Mouse (Mus musculus): ENCODE measurements around the gene Adgrg1.
A peak's percentile ranks its signal among the peaks of the same experiment; 100 is the strongest.

DNA sequence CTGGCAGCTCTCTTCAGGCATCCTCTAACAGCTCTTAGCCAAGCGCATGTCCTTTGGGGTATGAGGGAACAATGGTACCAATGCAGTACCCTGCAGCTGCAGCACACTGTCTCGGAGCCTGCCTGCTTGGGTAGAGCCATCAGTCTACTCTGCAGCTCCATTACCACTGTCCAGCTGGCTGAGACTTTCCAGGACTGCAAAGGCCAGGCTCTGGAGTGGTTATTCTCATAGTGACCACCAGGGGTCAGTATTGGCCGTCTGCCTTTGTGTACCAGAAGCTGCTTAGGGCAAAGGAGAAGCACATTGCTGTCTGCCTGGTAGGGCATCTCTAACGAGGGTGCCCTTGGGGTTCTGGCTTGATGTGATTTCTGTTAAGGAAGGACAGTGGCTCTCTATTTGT lies 24.5 kb upstream of the Adgrg1 start:
- peak; percentile 79; the same call in 1 of the 2 replicates for TF ChIP-seq EP300 (IDR thresholded peaks at IDR 0.05; ENCODE audit: insufficient read depth, low read depth, low read length)
- TF ChIP-seq POLR2A (IDR thresholded peaks at IDR 0.05; ENCODE audit: insufficient read depth, low read depth, low read length) = no peak
